Mouse (Mus musculus) 3134 (cell line): ENCODE measurements around the gene Gbx1.

ENCODE experiments used
- DNase-seq: peaks from one replicate; pipeline ENCODE4 v3.0.0-alpha.2; 2011; ENCODE audit warnings: low spot score; ENCODE audit not compliant: insufficient read length; ENCODE audit errors: extremely low read depth

Gene Gbx1

DNA sequence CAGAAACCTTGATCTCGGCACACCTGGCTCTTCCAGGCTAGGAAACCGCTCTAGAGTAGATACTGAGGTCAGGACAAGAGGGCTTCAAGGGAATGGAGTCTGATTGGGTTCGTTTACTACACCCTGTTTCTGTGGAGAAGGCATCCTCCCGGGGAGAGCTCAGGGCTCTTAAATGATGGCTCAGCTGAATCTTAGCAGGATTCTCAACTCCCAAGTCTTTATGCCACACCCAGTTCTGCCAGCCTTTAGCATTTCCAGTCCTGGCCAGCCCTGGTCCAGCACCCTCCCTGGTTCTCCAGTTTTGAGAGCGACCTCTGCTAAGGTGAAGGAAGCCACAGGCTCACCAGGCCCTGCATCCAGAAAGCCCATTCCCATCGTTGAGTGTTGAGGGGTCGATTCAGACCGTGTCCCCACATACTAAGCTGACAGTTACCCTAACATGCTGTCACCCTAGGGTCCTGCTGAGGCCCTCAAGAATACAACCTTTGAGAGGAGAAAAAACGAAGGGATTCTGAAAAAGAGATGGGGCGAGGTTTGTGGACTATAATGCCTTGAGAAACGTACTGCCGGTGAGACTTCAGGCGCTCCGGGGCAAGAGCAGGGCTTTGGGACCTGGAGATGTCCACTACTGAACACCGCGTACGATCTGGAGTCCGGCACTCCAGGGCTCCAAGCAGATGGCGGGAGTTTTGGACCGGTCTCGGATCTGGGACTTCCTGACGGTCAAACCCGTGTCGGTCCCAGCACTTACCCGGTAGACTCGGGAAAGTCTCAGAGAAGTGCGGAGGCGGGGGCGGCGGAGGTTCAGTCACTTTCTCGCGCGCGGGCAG is 1.4 kb downstream of the Gbx1 start:
- no peak for DNase-seq

- DNase-seq, result no peak
These were observed 2.5 kb downstream of the Gbx1 start for GRCm38 (mm10) chr5:24524522-24524921.

- no peak for DNase-seq
These were observed 3.2 kb downstream of the Gbx1 start for GRCm38 (mm10) chr5:24523806-24524205.

GRCm38 (mm10) chr5:24521366-24521765 is 5.6 kb downstream of the Gbx1 start:
- no peak for DNase-seq

- DNase-seq, result peak; percentile 54
These were observed 14.7 kb downstream of the Gbx1 start for GRCm38 (mm10) chr5:24512271-24512670.

GRCm38 (mm10) chr5:24510635-24511034 is 16.4 kb downstream of the Gbx1 start:
- no peak for DNase-seq

GRCm38 (mm10) chr5:24508406-24508805 is 18.6 kb downstream of the Gbx1 start:
- no peak for DNase-seq

DNA sequence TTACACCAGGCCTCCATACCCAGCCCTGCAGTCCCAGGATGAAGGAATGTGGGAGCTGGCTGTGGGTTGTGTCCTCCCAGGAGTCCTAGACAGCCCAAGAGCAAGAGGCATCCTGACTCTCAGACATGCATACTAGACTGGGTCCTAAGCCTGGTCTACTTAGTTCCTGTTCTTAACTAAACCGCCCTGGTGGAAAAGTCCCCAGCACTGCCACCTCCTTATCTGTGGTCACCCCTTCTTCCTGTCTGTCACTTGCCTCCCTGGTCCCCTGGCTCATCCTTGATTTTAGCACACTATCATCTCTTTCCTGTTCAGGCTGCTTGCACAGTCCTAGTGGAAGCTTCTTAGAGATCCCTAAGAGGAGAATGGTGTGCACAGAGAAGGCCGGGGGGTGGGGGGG is 21.5 kb downstream of the Gbx1 start:
- DNase-seq, result no peak

DNA sequence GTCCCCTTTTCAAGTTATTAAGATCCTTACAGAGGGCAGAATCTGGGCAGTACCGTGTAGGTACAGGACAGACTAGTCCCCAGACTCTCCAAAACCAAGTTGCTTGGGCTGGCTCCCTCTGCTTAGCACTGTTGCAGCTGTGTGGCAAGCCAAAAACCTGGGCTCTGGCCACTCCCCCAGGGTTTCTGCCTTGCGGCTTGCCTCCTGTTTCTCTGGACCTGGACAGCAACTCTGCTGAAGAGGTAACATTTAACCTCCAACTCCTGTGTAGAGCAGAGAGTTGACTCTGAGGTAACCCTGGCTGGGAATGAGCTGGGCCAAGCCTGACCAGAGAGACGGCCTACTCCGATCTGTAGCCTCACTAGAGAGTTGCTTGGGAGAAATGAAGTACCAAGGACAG is 24.2 kb downstream of the Gbx1 start:
- no peak for DNase-seq

DNA sequence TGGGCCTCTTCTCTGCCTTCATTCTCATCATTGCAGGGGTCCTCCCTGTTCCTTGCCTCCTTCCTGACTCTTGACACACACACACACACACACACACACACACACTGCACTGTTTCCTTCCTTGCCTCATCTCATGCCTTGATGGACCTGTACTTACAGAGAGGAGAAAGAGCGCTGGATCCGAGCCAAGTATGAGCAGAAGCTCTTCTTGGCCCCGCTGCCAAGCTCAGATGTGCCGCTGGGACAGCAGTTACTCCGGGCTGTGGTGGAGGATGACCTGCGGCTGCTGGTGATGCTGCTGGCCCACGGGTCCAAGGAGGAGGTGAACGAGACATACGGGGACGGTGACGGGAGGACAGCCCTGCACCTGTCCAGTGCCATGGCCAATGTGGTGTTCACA is 26.2 kb downstream of the Gbx1 start:
- DNase-seq, result no peak

- DNase-seq, result no peak
These were observed 27.9 kb downstream of the Gbx1 start for GRCm38 (mm10) chr5:24499113-24499512.

- DNase-seq, result no peak
These were observed 29.5 kb downstream of the Gbx1 start for GRCm38 (mm10) chr5:24497526-24497925.

GRCm38 (mm10) chr5:24496756-24497155 is 30.2 kb downstream of the Gbx1 start:
- no peak for DNase-seq

DNA sequence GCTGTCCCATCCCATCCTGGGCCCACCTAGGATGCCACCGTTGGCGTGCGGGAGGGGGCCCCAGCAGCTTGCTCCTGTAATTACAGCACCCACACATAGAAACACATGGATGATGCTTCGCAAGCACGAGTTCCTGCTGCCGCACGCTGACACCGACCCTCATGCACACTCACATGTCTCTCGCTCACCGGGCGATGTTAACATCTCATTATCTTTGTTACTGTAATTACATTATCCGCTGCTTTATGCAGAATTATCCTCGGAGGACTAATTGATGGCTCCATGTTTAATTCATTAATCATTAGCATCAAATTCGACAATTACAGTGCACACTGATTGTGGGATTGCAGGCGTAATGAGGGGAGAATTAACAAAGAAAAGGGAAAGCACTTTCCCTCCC is 32.0 kb downstream of the Gbx1 start:
- no peak for DNase-seq

GRCm38 (mm10) chr5:24492546-24493285 is 34.3 kb downstream of the Gbx1 start:
- no peak for DNase-seq

- no peak for DNase-seq
These were observed 36.5 kb downstream of the Gbx1 start for GRCm38 (mm10) chr5:24490413-24490920.

GRCm38 (mm10) chr5:24486738-24487137 is 40.3 kb downstream of the Gbx1 start:
- no peak for DNase-seq

GRCm38 (mm10) chr5:24486097-24486496 is 40.9 kb downstream of the Gbx1 start:
- DNase-seq, result peak; percentile 54

DNA sequence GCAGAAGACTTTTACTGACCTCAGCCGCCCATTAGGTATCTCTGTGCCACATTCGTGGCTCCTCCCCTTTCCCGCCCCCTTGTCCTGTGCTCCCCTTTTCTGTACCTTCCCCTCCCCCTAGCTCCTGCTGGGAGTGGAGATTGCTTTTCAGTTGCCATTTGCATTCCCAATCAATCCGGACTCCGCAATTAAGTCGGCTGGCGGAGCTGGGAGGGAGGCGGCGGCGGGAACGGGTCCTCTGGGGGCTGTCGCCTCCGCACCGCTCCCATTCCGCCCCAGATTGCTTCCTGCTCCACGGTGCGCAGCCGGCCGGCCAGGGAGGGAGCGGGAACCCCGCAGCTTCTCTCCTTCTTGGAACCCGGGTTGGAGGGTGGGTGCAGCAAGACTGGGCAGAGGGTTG is 42.0 kb downstream of the Gbx1 start:
- DNase-seq, result no peak

DNA sequence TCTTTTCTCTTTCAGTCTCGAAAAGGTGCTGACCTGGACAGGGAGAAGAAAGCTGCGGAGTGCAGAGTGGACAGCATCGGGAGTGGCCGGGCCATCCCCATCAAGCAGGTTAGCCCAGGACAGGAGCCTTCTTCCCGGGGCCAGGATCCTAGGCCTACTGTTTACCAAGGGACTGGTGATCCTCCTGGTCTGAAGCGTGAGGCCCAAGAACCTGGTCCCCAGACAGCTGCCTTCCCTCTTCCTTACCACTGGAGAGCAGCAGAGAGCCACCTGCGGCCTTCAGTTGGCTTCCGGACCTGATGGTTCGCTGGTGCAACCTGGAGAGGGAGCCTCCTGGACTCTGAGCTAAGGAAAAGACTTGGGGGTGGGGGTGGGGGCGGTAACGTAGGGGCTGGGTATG is 43.7 kb downstream of the Gbx1 start:
- no peak for DNase-seq

DNA sequence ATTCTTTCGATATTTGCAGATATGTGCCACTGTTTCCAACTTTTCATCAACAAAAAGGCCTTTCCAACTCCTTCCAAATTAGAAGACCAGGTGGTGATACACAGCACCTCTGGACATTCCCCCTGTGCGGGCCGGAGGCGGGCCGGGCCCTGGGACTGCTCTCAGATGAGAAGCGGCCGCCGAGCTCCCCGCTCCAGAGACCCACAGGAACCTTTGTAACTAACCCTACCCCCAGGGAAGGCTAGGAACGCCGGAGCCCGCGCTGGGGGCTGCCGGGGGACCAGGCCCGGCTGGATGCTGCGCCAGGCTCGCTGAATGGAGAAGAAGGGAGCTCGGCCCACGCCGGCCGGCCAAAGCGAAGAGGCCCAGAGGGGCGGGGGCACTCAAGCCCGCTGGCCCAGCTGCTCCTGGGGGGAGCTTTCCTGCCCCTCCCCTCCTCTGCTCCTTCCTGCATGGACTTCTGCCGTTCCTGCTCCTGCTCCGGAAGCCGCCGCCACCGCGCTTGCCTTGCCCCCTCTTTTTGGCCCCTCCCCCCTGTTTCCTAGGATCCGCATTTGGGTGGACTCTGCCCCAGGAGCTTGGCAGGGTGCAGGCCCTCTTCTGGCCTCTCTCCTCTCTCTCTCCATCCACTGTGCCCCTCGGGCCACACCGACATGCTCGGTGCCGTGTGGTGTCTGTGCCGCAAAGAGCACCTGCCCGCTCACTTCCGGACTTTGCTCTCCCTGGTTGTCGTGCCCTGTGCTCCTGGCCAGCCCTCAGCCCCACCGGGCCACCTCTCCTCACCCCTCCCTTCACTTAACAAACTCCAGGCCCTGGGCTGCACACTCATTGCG is 44.5 kb downstream of the Gbx1 start:
- no peak for DNase-seq
